Mouse (Mus musculus) megakaryocyte, adult 5-6 weeks (primary cell): ENCODE data around the gene Wdr18. TPM values are rescaled to one million over a fixed set of nuclear protein-coding genes. Genes with fewer than 3 reads are reported as not detected.
A peak's percentile ranks its signal among the peaks of the same experiment; 100 is the strongest.

Source experiments
- ATAC-seq: 2 replicates; pipeline ENCODE4 v1.8.0; 2016; ENCODE audit warnings: mild to moderate bottlenecking, inconsistent platforms; ENCODE audit not compliant: poor library complexity, severe bottlenecking
- total RNA-seq, 2 experiments: library from RNA; stranded (forward) in 1 of 2; stranded (reverse) in 1 of 2; fragments of 153-499, 151-499 nt in 1 of 2; fragments of 221-1000, 200-1000 nt in 1 of 2; gene quantifications; 2 replicates each; pipeline versions ENCODE4 v1.2.3 to v1.2.4; 2015 to 2017

Wdr18 gene
- total RNA-seq, 2 experiments from 2014 or later = 7.8 to 15.7 TPM

DNA sequence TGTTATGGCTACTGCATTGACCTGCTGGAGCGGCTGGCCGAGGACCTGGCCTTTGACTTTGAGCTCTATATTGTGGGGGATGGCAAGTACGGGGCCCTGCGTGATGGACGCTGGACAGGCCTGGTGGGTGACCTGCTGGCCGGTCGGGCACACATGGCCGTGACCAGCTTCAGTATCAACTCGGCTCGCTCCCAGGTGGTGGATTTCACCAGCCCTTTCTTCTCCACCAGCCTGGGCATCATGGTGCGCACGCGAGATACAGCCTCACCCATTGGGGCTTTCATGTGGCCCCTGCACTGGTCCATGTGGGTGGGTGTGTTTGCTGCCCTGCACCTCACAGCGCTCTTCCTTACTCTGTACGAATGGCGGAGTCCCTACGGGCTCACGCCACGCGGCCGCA is 14.1 kb downstream of the Wdr18 start:
- no peak for ATAC-seq

DNA sequence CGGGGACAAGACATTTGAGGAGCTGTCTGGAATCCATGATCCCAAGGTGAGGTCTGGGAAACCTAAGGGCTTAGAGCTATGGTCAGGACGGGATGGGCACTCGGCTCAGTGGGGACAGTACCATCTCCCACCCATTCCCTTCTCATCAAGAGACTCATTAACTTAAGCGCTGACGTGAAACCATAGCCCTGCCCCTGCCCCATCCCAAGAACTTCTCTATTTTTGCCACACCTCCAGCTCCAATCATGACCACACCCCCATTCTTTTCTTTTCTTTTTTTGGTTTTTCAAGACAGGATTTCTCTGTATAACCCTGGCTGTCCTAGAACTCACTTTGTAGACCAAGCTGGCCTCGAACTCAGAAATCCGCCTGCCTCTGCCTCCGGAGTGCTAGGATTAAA is 14.7 kb downstream of the Wdr18 start:
- 0 out of 2 replicates have a peak, but pooled peaks have one; percentile 42 for ATAC-seq

GRCm38 (mm10) chr10:79976071-79976721 is 16.2 kb downstream of the Wdr18 start:
- ATAC-seq = no peak

DNA sequence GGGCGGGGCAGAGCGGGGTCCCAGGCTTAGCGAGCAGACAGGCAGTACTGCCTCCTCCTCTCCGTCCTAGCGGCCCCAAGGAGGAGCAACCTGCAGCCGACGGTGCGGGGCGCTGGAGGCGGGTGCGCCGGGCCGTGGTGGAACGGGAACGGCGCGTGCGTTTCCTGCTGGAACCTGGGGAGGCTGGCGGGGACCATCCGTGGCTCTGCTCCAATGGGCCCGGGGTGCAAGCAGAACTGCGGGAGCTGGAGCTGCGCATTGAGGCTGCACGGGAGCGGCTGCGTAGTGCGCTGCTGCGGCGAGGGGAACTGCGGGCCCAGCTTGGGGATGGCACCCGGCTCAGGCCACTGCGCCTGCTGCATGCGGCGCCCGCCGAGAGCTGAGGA is 16.8 kb downstream of the Wdr18 start:
- ATAC-seq = no peak

GRCm38 (mm10) chr10:79977324-79977723 is 17.4 kb downstream of the Wdr18 start:
- no peak for ATAC-seq

DNA sequence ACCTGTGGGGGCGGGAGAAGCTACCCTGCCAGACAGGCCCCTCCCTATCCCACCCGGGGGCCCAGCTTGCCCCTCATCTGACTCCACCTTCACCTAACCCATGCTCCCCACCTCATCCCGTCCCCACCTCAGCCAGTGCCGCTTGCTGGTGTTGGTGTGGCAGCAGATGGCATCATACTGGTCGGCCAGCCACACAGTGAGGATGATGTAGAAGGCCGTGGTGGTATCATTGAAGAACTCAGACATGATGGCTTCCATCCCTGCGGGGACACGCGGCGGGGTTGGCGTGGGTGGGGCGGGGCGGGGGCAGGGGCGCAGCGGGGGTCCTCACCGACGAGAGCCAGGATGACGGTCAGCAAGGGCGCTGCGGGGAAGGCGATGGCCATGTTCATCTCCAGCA is 18.1 kb downstream of the Wdr18 start:
- no peak for ATAC-seq

- no peak for ATAC-seq
Observed at GRCm38 (mm10) chr10:79979401-79980155, 19.6 kb downstream of the Wdr18 start.

GRCm38 (mm10) chr10:79983205-79983604 is 23.3 kb downstream of the Wdr18 start:
- no peak for ATAC-seq

DNA sequence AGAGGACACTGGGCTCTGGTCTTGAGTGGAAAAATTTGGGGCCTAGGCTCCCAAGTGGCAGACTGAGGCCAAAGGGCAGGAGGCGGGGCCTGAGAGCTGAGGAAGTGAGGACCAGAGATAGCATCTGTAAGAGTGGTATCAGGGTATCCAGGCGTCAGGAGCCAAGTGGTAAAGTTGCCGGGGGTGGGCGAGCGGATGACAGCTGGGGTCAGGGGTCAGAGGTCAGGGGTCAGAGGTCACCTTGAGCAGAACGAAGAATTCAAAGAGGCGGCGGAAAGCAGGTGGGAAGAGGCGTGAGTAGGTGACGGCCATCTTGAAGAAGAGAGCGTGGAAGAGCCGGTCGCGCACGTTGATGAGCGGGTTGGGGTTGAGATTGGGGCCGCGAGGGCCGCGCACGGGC is 23.7 kb downstream of the Wdr18 start:
- ATAC-seq = peak; percentile 7; the same call in 1 of the 2 replicates

GRCm38 (mm10) chr10:79984195-79984816 is 24.4 kb downstream of the Wdr18 start, which contains the start of gene Tmem259:
TSS of gene Tmem259 (minus strand) at chr10:79984330.
- ATAC-seq = peak; percentile 32

GRCm38 (mm10) chr10:79984871-79985270 is 24.9 kb downstream of the Wdr18 start:
- peak; percentile 63 for ATAC-seq

DNA sequence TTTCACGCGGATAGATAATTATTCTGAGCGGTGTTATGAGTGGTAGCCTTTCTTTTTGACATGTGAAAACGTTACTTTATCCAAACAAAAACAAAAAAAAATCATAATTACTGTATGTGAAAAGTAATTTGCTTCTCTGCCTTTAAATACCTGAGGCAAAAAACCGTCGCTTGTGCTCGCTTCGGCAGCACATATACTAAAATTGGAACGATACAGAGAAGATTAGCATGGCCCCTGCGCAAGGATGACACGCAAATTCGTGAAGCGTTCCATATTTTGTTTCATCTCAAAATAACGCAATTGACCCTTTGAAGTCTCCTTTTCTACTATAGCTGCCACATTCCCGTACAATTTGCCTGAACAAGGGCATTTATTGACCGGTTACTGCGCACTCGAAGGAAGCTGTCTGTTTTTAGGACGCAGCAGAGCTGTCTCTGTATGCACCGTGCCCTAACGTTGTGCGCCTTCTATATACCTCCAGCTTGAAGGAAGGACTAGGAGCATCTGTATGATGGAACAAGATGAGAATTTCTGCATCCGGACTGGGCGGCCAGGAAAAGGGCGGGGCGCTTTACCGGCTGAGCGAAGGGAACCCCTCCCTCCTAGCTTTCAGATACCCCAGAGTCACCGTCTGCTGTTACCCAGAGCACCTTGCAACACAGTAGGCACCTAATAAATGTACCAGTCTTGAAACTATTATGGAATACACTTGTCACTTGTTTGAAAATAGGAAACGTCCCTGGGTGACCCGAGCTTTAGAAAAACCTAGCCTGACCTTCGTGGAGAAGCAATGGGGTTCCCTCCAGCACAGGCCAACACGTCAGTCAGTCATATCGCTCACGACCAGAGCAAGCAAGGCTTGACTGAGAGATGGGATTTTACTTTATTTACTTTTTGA is 25.6 kb downstream of the Wdr18 start:
- peak; percentile 16 for ATAC-seq

GRCm38 (mm10) chr10:79986232-79986878 is 26.4 kb downstream of the Wdr18 start:
- no peak for ATAC-seq

DNA sequence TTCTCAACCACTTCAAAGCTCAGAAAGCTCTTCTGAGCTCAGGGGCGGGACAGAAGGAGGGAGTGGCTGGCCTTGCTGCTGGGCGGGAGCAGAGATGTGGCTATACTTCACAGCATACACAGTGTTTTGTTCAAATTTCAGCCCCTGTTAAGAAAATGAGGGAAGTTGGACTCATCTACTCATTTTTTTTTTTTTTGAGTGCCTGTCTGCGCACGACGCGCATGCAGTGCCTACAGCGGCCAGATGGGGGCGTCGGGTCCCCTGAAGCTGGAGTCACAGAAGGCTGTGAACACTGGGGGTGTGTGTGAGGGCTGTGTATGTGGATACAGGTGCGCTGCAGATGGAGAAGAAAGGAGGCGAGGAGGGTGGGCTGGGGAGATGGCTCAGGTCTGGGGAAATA is 27.0 kb downstream of the Wdr18 start:
- peak; percentile 45 for ATAC-seq

GRCm38 (mm10) chr10:79987771-79988505 is 28.0 kb downstream of the Wdr18 start:
- no peak for ATAC-seq

- no peak for ATAC-seq
Observed at GRCm38 (mm10) chr10:79988506-79989271, 28.7 kb downstream of the Wdr18 start, which contains the start of gene Cnn2. TSS of gene Cnn2 (plus strand) at chr10:79988584.

DNA sequence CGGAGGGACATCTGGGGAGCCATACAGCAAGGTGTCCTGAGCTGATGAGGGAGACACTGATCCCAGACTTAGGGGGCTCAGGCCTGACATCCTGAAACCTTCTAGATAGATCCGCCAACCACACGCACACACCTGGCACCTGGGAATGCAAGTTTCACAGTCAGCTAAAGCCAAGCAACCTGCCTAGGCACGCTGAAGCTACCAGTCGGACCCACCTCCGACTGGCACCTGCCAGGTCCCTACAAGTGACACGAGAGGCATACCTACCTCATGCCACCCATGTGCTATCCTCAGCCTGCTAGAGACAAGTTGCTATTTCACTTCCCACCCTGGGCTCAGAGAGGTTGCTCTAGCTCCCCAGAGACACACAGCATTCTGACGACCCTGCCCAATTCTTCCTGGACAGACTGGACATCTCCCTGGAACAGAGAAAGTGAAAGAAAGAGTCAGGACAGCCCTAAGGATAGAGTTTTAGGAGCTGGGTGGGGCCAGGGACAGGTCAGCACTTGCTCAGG is 29.4 kb downstream of the Wdr18 start:
- ATAC-seq = no peak

DNA sequence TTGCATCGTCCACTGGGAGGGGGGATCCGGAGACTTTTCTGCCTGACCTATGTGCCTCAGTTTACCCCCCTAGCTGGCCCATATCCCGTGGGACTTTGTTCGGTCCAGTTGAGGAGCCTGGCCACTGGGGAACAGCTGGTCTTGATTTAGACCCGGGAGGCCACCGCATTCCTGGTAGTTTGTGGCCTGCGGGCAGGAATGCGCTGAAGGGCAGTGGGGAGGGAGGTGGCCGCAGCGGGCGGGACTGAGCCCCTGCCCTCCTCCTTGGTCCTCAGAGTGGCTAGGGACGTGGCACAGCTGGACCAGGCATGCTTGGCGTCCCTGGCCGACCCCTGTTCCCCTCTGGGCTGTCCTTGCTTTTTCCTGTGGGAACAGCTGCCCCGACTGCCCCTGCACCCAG is 29.9 kb downstream of the Wdr18 start:
- ATAC-seq = no peak

GRCm38 (mm10) chr10:79991099-79991498 is 31.1 kb downstream of the Wdr18 start:
- no peak for ATAC-seq
